Mouse (Mus musculus) heart, embryonic 10.5 days (tissue): ENCODE measurements at regions not wholly inside any gene's neighbourhood (a gene's known extent, or its start where the extent isn't known, plus 50 kb on each side); places are given as distances from the start of the nearest gene placed in this dataset.

Experiments used
- DNase-seq: peaks from one replicate; pipeline ENCODE4 v3.0.0-alpha.2; 2017; ENCODE audit warnings: low spot score
- H3K27ac ChIP-seq: fragments of 300-500 bp; sonication (generic); 2 replicates; pipeline ENCODE4 v1.5.1; 2016; ENCODE audit warnings: mild to moderate bottlenecking
- H3K27me3 ChIP-seq: fragments of 300-500 bp; sonication (generic); 2 replicates; pipeline ENCODE4 v1.6.1; 2016; ENCODE audit warnings: mild to moderate bottlenecking; ENCODE audit not compliant: poor library complexity, insufficient read depth, severe bottlenecking
- H3K36me3 ChIP-seq: fragments of 300-500 bp; sonication (generic); 2 replicates; pipeline ENCODE4 v1.6.1; 2016; ENCODE audit warnings: mild to moderate bottlenecking, moderate library complexity
- H3K4me1 ChIP-seq: fragments of 300-500 bp; sonication (generic); 2 replicates; pipeline ENCODE4 v1.6.1; 2016; ENCODE audit warnings: mild to moderate bottlenecking
- H3K4me3 ChIP-seq: fragments of 300-500 bp; sonication (generic); 2 replicates; pipeline ENCODE4 v1.5.1; 2016; ENCODE audit warnings: mild to moderate bottlenecking, moderate library complexity
- H3K9me3 ChIP-seq: fragments of 300-500 bp; sonication (generic); 2 replicates; pipeline ENCODE4 v1.6.1; 2016; ENCODE audit warnings: mild to moderate bottlenecking, moderate library complexity
- WGBS: fragments of 180-500 bp; shearing (Covaris S2); methylation state at CpG from one replicate; pipeline ENCODE4 v1.1.7; 2016; 5-methylcytosine and 5-hydroxymethylcytosine counted together

- peaks cover 9% of the 10 kb centered on the region; the same call in 1 of the 2 replicates for H3K4me1 ChIP-seq
- peaks cover 31% of the 10 kb centered on the region for H3K27me3 ChIP-seq
- 53% methylated on average over 3 of the region's 3 CpGs for WGBS
- H3K27ac ChIP-seq: no peak overlapping the region
- no peaks in the 10 kb centered on the region for H3K36me3 ChIP-seq
- H3K9me3 ChIP-seq: no peaks in the 10 kb centered on the region
- H3K4me3 ChIP-seq: no peak overlapping the region
- no peak for DNase-seq
These were observed 114.5 kb downstream of the Dhx35 start for GRCm38 (mm10) chr2:158909086-158909485.

DNA sequence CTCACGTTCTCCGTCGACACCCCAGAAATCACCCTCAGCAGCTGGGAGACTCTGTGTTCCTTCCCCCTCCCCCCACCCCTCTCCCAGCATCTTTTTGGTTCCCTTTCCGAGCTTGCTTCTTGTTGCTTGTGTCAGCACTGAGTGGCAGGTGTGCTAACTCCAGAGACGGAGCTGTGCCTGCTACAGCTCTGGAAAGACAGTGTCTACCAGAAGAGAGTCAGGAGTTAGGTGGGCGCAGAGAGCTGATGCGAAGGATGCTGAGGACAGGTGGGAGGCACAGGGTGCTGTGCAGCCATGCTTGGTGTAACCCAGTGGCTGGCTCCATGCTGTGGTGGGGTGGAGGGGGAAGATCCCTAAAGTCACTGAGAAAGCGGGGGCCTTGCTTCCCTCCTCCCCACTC, 115.7 kb downstream of the Dhx35 start:
- Histone ChIP-seq H3K27me3 (peaks cover 31% of the 10 kb centered on the region), H3K36me3 (no peaks in the 10 kb centered on the region), H3K4me3 (no peak overlapping the region), H3K27ac (no peak overlapping the region), H3K9me3 (no peaks in the 10 kb centered on the region), H3K4me1 (no peaks in the 10 kb centered on the region)
- 59% methylated on average over 8 of the region's 8 CpGs for WGBS
- no peak for DNase-seq

DNA sequence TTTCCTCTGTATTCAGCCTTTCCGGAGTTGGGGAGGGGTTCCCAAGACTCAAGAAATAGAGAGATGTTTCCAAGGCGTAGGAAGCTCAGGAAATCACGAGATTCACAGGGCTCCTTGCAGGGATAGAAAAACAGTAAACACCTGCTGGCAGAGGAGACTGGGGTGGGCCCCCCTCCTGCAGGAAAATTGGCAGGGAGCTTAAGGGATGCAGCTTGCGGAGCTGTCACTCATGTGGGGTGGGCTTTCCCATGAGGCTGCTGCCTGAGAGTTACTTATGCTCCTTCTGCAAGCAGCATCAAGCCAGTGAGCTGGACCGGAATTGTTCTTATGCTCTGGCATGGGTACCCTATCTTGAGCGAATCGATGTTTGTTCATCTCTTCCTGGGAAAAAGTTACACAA, 116.6 kb downstream of the Dhx35 start:
- 43% methylated on average over 7 of the region's 7 CpGs for WGBS
- H3K27ac ChIP-seq: no peak overlapping the region
- DNase-seq: no peak
- H3K4me1 ChIP-seq: no peaks in the 10 kb centered on the region
- H3K27me3 ChIP-seq: peaks cover 29% of the 10 kb centered on the region
- H3K9me3 ChIP-seq: no peaks in the 10 kb centered on the region
- no peak overlapping the region for H3K4me3 ChIP-seq
- H3K36me3 ChIP-seq: no peaks in the 10 kb centered on the region

- H3K27ac ChIP-seq: no peak overlapping the region
- 38% methylated on average over 9 of the region's 9 CpGs for WGBS
- no peak overlapping the region for H3K4me3 ChIP-seq
- H3K27me3 ChIP-seq: peaks cover 27% of the 10 kb centered on the region
- H3K36me3 ChIP-seq: no peaks in the 10 kb centered on the region
- no peaks in the 10 kb centered on the region; the same call in 1 of the 2 replicates for H3K4me1 ChIP-seq
- no peaks in the 10 kb centered on the region for H3K9me3 ChIP-seq
- DNase-seq: no peak
These were observed 118.1 kb downstream of the Dhx35 start for GRCm38 (mm10) chr2:158912631-158913258.

- H3K4me1 ChIP-seq: no peaks in the 10 kb centered on the region; the same call in 1 of the 2 replicates
- H3K27me3 ChIP-seq: peaks cover under 1% of the 10 kb centered on the region; the same call in 1 of the 2 replicates
- no peaks in the 10 kb centered on the region for H3K9me3 ChIP-seq
- H3K27ac ChIP-seq: no peak overlapping the region
- 37% methylated on average over 6 of the region's 6 CpGs for WGBS
- H3K36me3 ChIP-seq: no peaks in the 10 kb centered on the region
- no peak for DNase-seq
- H3K4me3 ChIP-seq: no peak overlapping the region
These were observed 122.8 kb downstream of the Dhx35 start for GRCm38 (mm10) chr2:158917398-158917797.

DNA sequence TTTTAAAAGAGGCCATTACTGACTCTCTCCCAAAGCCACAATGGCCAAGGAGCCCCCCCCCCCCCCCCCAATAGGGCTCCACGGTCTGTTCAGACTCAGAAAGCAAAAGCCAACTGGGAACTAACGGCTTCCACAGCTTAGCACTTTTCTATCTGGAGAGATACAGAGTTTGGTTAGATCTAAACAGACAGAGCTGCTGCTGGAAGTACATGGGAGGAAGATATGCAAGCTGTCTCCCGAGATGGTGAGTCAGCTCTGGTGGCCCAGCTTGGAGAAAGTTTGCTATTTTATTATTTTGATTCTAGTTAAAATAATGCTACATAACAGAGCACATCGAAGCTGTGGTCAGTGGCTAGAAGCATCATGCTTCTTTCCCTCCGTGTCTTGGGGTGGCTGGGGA, 123.7 kb downstream of the Dhx35 start:
- Histone ChIP-seq H3K27me3 (no peaks in the 10 kb centered on the region), H3K9me3 (no peaks in the 10 kb centered on the region), H3K27ac (no peak overlapping the region), H3K4me1 (no peaks in the 10 kb centered on the region; the same call in 1 of the 2 replicates), H3K4me3 (no peak overlapping the region), H3K36me3 (no peaks in the 10 kb centered on the region)
- WGBS: 68% methylated on average over 5 of the region's 5 CpGs
- no peak for DNase-seq

- no peak overlapping the region for H3K4me3 ChIP-seq
These were observed 127.0 kb downstream of the Dhx35 start for GRCm38 (mm10) chr2:158921342-158922255.

DNA sequence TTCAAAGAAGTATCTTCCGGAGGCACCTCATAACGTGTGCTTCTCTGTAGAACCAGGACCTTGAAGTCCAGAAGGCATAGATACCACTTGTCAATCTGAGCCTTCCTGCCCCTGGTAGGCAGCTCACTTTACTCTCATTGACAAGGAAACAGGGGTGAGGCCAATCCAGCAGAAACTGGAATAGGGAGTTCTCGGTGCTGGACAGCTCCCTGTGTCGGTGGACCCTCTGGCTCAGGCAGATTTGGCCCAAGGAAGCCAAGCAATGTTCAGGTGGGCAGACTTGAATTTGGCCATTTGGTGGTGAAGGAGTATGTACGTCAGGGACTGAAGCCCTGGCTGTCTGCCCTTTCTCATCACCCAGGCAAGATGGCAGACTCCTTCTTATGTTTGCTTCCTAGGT, 128.2 kb downstream of the Dhx35 start:
- H3K9me3 ChIP-seq: no peaks in the 10 kb centered on the region
- peak; percentile 79 for DNase-seq
- no peaks in the 10 kb centered on the region for H3K27me3 ChIP-seq
- WGBS: 35% methylated on average over 5 of the region's 5 CpGs
- H3K27ac ChIP-seq: no peak overlapping the region
- no peaks in the 10 kb centered on the region for H3K36me3 ChIP-seq
- no peaks in the 10 kb centered on the region for H3K4me1 ChIP-seq
- no peak overlapping the region for H3K4me3 ChIP-seq

More at GRCm38 (mm10) chr2:158921342-158922255, 127.0 kb downstream of the Dhx35 start:
- H3K27me3 ChIP-seq: no peaks in the 10 kb centered on the region
- H3K9me3 ChIP-seq: no peaks in the 10 kb centered on the region
- no peaks in the 10 kb centered on the region; the same call in 1 of the 2 replicates for H3K4me1 ChIP-seq
- H3K27ac ChIP-seq: no peak overlapping the region
- DNase-seq: no peak
- WGBS: 60% methylated on average over 12 of the region's 12 CpGs
- H3K36me3 ChIP-seq: no peaks in the 10 kb centered on the region

GRCm38 (mm10) chr2:158929507-158929906, 134.9 kb downstream of the Dhx35 start:
- no peaks in the 10 kb centered on the region for H3K27me3 ChIP-seq

DNA sequence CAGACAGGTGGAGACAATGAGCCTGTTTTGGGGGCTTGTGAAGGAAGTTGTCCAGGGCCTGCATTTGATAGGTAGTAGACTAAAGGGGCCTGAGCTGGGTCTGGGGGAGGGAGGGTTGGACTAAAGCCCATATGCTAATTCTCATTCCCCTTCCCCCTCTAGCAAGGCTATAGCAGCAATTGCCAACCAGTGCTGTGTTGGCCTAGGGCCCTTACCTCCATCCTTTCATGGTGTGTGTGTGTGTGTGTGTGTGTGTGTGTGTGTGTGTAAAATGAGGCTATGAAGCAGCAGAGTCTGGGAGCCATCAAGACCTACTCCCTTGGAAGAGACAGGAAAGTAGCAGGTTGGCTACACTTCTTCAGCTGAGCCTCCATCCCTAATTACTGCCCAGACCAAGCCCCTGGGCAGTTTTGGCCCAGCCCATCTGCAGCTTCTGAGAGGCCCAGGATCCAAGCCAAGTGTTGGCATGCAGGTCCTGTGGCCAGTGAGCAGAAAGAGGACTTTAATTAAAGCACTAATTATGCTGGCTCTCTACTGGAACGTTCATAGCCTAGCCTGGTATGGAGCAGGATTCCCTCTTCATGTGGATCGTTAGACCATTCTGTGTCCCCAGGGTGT, 143.4 kb downstream of the Dhx35 start:
- no peak for DNase-seq
- no peaks in the 10 kb centered on the region for H3K36me3 ChIP-seq
- WGBS: 75% methylated on average over 2 of the region's 2 CpGs
- H3K27ac ChIP-seq: no peak overlapping the region
- H3K9me3 ChIP-seq: no peaks in the 10 kb centered on the region
- H3K27me3 ChIP-seq: no peaks in the 10 kb centered on the region
- no peaks in the 10 kb centered on the region for H3K4me1 ChIP-seq
- no peak overlapping the region for H3K4me3 ChIP-seq

More at GRCm38 (mm10) chr2:158929507-158929906, 134.9 kb downstream of the Dhx35 start:
- Histone ChIP-seq H3K9me3 (no peaks in the 10 kb centered on the region), H3K36me3 (no peaks in the 10 kb centered on the region), H3K4me1 (no peaks in the 10 kb centered on the region), H3K4me3 (no peak overlapping the region), H3K27ac (no peak overlapping the region)
- DNase-seq: no peak
- 77% methylated on average over 9 of the region's 9 CpGs for WGBS

GRCm38 (mm10) chr2:158949418-158949817, 154.8 kb downstream of the Dhx35 start:
- Histone ChIP-seq H3K27ac (no peak overlapping the region), H3K4me1 (no peaks in the 10 kb centered on the region), H3K9me3 (no peaks in the 10 kb centered on the region), H3K27me3 (no peaks in the 10 kb centered on the region), H3K36me3 (no peaks in the 10 kb centered on the region), H3K4me3 (no peak overlapping the region)
- WGBS: 41% methylated on average over 6 of the region's 6 CpGs
- no peak for DNase-seq

GRCm38 (mm10) chr2:158951061-158951460, 156.5 kb downstream of the Dhx35 start:
- Histone ChIP-seq H3K9me3 (no peaks in the 10 kb centered on the region), H3K4me1 (no peaks in the 10 kb centered on the region), H3K27me3 (no peaks in the 10 kb centered on the region), H3K36me3 (no peaks in the 10 kb centered on the region), H3K27ac (no peak overlapping the region), H3K4me3 (no peak overlapping the region)
- WGBS: 36% methylated on average over 3 of the region's 3 CpGs
- DNase-seq: no peak

DNA sequence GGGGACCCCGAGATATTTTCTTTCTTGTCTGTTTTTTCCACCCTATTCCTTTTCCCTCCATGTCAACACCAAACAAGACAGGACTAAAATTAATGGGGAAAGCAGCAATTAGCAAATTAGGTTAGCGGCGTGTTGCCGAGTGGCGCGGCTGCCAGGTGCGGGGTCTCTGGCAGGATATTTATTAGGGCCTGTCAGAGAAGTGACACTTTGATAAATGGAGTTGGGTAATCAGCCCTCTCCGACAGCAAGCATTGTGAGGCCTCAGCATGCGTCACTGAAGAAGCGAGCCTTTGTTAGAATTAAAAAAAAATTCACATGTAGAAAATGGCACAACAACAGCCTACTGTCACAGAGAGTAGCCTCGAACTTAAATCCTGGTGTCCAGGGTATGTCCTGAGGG, 162.3 kb downstream of the Dhx35 start:
- WGBS: 69% methylated on average over 11 of the region's 11 CpGs
- Histone ChIP-seq H3K9me3 (no peaks in the 10 kb centered on the region), H3K27me3 (no peaks in the 10 kb centered on the region), H3K27ac (no peak overlapping the region), H3K4me1 (no peaks in the 10 kb centered on the region), H3K4me3 (no peak overlapping the region), H3K36me3 (no peaks in the 10 kb centered on the region)
- no peak for DNase-seq
